Mouse (Mus musculus) embryonic facial prominence, embryonic 14.5 days (tissue): Measurements from ENCODE around the gene Ptprm. TPM values are rescaled to one million over a fixed set of nuclear protein-coding genes. Genes with fewer than 3 reads are reported as not detected.
A peak's percentile ranks its signal among the peaks of the same experiment; 100 is the strongest.

Experiments used
- ATAC-seq: fragments of 200-750 bp; cut with Nextera tagmentation; 2 replicates; pipeline ENCODE4 v1.8.0; 2017; ENCODE audit warnings: low read depth, moderate number of reproducible peaks, moderate TSS enrichment
- DNase-seq: peaks from one replicate; pipeline ENCODE4 v3.0.0-alpha.2; 2015; ENCODE audit warnings: low spot score
- H3K27ac ChIP-seq: fragments of 300-500 bp; sonication (generic); replicated peaks from 2 replicates; pipeline ENCODE4 v1.5.1; 2014; ENCODE audit warnings: low read depth, mild to moderate bottlenecking, low read length, moderate library complexity
- H3K27me3 ChIP-seq: fragments of 300-500 bp; sonication (generic); replicated peaks from 2 replicates; pipeline ENCODE4 v1.6.1; 2014; ENCODE audit warnings: low read length; ENCODE audit not compliant: control insufficient read depth, insufficient read depth
- H3K36me3 ChIP-seq: fragments of 300-500 bp; sonication (generic); 2 replicates; pipeline ENCODE4 v1.6.1; 2014; ENCODE audit warnings: low read length, mixed read lengths; ENCODE audit not compliant: control insufficient read depth, insufficient read depth
- H3K4me1 ChIP-seq: fragments of 300-500 bp; sonication (generic); 2 replicates; pipeline ENCODE4 v1.6.1; 2014; ENCODE audit warnings: antibody characterized with exemption, low read length; ENCODE audit not compliant: control insufficient read depth, insufficient read depth
- H3K4me2 ChIP-seq: fragments of 300-500 bp; sonication (generic); 2 replicates; pipeline ENCODE4 v1.6.1; 2014; ENCODE audit warnings: low read depth, mild to moderate bottlenecking, low read length, moderate library complexity, mixed read lengths
- H3K4me3 ChIP-seq: fragments of 300-500 bp; sonication (generic); 2 replicates; pipeline ENCODE4 v1.5.1; 2014; ENCODE audit warnings: low read depth, mild to moderate bottlenecking, low read length
- H3K9ac ChIP-seq: fragments of 300-500 bp; sonication (generic); 2 replicates; pipeline ENCODE4 v1.6.1; 2014; ENCODE audit warnings: low read depth, mild to moderate bottlenecking, low read length, moderate library complexity, mixed read lengths
- H3K9me3 ChIP-seq: fragments of 300-500 bp; sonication (generic); 2 replicates; pipeline ENCODE4 v1.6.1; 2016; ENCODE audit warnings: low read length; ENCODE audit not compliant: control insufficient read depth
- WGBS: fragments of 180-500 bp; shearing (Covaris S2); extraction: QIAGEN DNeasy Blood & Tissue Kit; methylation state at CpG from one replicate; pipeline ENCODE4 v1.1.7; 2014; 5-methylcytosine and 5-hydroxymethylcytosine counted together
- polyA plus RNA-seq: library from polyadenylated mRNA; unstranded; fragments of >200 nt; fragmentation: Nextera tagmentation; extraction: Ambion mirVana; gene quantifications from 2 replicates; pipeline ENCODE4 v1.2.1, GENCODE M21; 2014

The Ptprm gene
- polyA plus RNA-seq, 1 experiment from 2014 or later, result 20.4 TPM

DNA sequence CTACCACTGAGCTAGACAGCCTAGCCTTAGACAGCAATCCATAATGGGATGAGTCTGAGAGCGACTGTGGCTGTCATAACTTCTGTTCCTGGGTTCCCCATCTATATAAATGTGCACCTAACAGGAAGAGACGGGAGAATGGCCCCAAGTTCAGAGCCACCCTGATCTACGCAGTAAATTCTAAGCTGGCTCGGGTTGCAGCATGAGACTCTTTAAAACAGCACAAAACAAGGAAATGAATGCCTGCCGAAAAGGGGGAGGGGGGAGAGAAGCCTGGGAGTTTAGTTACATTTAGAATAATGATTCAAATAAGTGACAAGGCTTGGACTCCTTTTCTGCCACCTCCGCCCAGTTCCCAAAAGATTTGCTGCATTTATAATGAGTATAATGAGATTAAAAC, 13.9 kb downstream of the Ptprm start:
- no peak overlapping the region for H3K27ac ChIP-seq
- 63% methylated on average over 6 of the region's 6 CpGs for WGBS
- ATAC-seq (peak; percentile 44; the same call in 1 of the 2 replicates), DNase-seq (no peak)
- no peaks in the 10 kb centered on the region for H3K9me3 ChIP-seq
- H3K4me1 ChIP-seq, result peaks cover 4% of the 10 kb centered on the region; the same call in 1 of the 2 replicates
- H3K4me3 ChIP-seq, result no peak overlapping the region
- H3K36me3 ChIP-seq, result no peaks in the 10 kb centered on the region
- H3K27me3 ChIP-seq, result no peaks in the 10 kb centered on the region
- H3K4me2 ChIP-seq, result no peak overlapping the region
- H3K9ac ChIP-seq, result no peak overlapping the region

- Histone ChIP-seq H3K4me2 (no peak overlapping the region), H3K27me3 (no peaks in the 10 kb centered on the region), H3K4me1 (peaks cover 4% of the 10 kb centered on the region; the same call in 1 of the 2 replicates), H3K36me3 (no peaks in the 10 kb centered on the region), H3K9me3 (no peaks in the 10 kb centered on the region), H3K27ac (no peak overlapping the region), H3K4me3 (no peak overlapping the region), H3K9ac (no peak overlapping the region)
- DNase-seq, result no peak
- ATAC-seq, result no peak
- WGBS, result 76% methylated on average over 5 of the region's 5 CpGs
Observed at GRCm38 (mm10) chr17:67339569-67339968, 14.7 kb downstream of the Ptprm start.

DNA sequence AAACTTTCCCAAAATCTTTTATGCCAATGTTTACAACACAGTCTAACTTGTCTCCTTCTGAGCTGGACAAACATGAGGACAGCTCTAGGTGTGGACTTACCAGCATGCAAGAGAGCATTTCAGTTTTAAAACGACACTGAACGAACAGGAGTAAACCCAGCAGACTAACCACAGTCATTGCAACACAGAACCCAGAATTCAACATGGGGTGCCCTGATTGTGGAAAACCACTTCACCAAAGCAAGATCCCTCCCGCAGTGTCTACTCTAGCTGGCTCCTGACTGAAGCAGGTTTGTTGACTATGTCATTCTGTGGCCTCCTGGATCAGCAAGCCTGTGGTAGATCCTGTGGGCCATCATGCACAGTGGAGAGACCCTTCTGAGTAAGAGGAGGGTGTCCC, 19.9 kb downstream of the Ptprm start:
- ATAC-seq (no peak), DNase-seq (no peak)
- no peak overlapping the region for H3K27ac ChIP-seq
- no peaks in the 10 kb centered on the region for H3K27me3 ChIP-seq
- H3K9ac ChIP-seq, result no peak overlapping the region
- H3K4me3 ChIP-seq, result no peak overlapping the region
- no peaks in the 10 kb centered on the region; the same call in 1 of the 2 replicates for H3K4me1 ChIP-seq
- no peaks in the 10 kb centered on the region for H3K9me3 ChIP-seq
- H3K36me3 ChIP-seq, result no peaks in the 10 kb centered on the region
- WGBS, result 83% methylated on average over 3 of the region's 3 CpGs
- no peak overlapping the region for H3K4me2 ChIP-seq

DNA sequence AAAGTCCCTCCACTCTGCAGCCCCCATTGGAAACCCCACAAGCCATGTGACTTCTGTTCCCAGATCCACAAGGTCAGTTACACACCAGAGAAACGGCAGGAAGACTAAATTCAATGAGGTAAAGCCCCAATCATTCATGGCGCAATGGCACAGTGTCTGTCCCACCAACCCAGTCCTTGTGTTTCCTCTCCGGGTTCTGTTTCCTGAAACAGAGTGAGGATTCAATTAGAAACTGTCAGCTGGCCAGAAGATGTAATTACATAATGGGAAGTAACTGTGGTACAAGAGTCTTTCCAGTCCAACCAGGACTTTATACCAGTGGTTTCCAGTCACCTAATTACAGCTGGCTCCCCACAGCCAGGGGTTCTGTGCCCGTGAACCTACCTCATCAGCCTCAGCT, 24.8 kb downstream of the Ptprm start:
- no peaks in the 10 kb centered on the region for H3K36me3 ChIP-seq
- no peak overlapping the region for H3K9ac ChIP-seq
- no peaks in the 10 kb centered on the region for H3K27me3 ChIP-seq
- H3K4me2 ChIP-seq, result no peak overlapping the region
- no peak overlapping the region for H3K4me3 ChIP-seq
- no peaks in the 10 kb centered on the region for H3K9me3 ChIP-seq
- ATAC-seq (no peak), DNase-seq (peak; percentile 43)
- WGBS, result 41% methylated on average over 4 of the region's 4 CpGs
- H3K27ac ChIP-seq, result no peak overlapping the region
- peaks cover 4% of the 10 kb centered on the region for H3K4me1 ChIP-seq

- DNase-seq (no peak), ATAC-seq (no peak)
- Histone ChIP-seq H3K36me3 (no peaks in the 10 kb centered on the region), H3K9ac (no peak overlapping the region), H3K4me1 (peaks cover 12% of the 10 kb centered on the region), H3K4me3 (no peak overlapping the region), H3K27ac (no peak overlapping the region), H3K9me3 (no peaks in the 10 kb centered on the region), H3K27me3 (no peaks in the 10 kb centered on the region), H3K4me2 (no peak overlapping the region)
- WGBS, result 50% methylated on average over 1 of the region's 1 CpGs
Observed at GRCm38 (mm10) chr17:67324499-67324832, 29.8 kb downstream of the Ptprm start.

- H3K27ac ChIP-seq, result no peak overlapping the region
- H3K36me3 ChIP-seq, result no peaks in the 10 kb centered on the region
- peak; percentile 50; the same call in 1 of the 2 replicates for ATAC-seq
- peak; percentile 62 for DNase-seq
- H3K4me2 ChIP-seq, result no peak overlapping the region
- H3K4me1 ChIP-seq, result peaks cover 12% of the 10 kb centered on the region
- H3K27me3 ChIP-seq, result no peaks in the 10 kb centered on the region
- 31% methylated on average over 11 of the region's 11 CpGs for WGBS
- H3K9ac ChIP-seq, result no peak overlapping the region
- H3K9me3 ChIP-seq, result no peaks in the 10 kb centered on the region
- H3K4me3 ChIP-seq, result no peak overlapping the region
Observed at GRCm38 (mm10) chr17:67323777-67324498, 30.3 kb downstream of the Ptprm start.

DNA sequence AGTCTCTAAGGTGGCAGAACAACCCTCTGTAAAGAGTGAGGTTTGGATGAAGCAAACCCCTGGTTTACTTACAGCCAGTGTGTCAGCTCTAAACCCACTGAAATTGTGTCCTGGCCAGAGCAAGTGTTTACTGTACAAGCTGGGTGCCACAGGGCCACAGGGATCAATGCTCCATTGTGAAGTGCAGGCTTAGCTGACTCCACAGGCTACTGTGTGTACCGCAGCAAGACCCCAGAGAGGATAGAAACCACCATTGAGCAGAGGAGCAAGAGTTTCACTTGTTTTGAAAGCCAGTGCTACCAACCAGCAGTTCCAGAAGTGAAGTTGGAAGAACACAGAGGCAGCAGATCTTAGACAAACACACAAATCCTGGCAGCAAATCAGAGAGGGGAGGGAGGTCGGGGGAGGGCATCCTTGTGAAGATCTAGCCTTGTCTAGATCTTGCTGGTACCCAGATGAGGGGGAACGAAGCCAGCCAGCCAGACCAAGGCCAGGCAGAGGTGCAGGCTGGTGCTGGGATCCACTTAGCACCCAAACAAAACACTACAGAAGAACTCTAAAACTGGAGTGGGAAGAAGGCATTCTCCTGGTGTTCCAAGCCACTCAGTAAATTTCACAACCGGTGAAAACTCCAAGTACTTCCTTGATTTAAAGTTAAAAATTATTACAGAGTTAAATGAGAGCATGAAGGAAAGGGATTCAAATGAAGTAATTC, 39.6 kb downstream of the Ptprm start:
- Histone ChIP-seq H3K9ac (no peak overlapping the region), H3K27me3 (no peaks in the 10 kb centered on the region), H3K27ac (no peak overlapping the region), H3K9me3 (no peaks in the 10 kb centered on the region), H3K4me3 (no peak overlapping the region), H3K36me3 (no peaks in the 10 kb centered on the region), H3K4me2 (no peak overlapping the region), H3K4me1 (no peaks in the 10 kb centered on the region)
- WGBS, result 63% methylated on average over 4 of the region's 4 CpGs
- ATAC-seq (no peak), DNase-seq (no peak)

- ATAC-seq, result no peak
- peaks cover 20% of the 10 kb centered on the region for H3K4me1 ChIP-seq
- no peaks in the 10 kb centered on the region for H3K9me3 ChIP-seq
- no peak for DNase-seq
- no peak overlapping the region for H3K9ac ChIP-seq
- 72% methylated on average over 3 of the region's 3 CpGs for WGBS
- no peak overlapping the region for H3K27ac ChIP-seq
- no peaks in the 10 kb centered on the region for H3K27me3 ChIP-seq
- no peaks in the 10 kb centered on the region for H3K36me3 ChIP-seq
- no peak overlapping the region for H3K4me2 ChIP-seq
- H3K4me3 ChIP-seq, result no peak overlapping the region
Observed at GRCm38 (mm10) chr17:67308421-67308820, 45.8 kb downstream of the Ptprm start.
